ENCODE assay signal across 7 mouse cellular contexts in the genomic region with DNA sequence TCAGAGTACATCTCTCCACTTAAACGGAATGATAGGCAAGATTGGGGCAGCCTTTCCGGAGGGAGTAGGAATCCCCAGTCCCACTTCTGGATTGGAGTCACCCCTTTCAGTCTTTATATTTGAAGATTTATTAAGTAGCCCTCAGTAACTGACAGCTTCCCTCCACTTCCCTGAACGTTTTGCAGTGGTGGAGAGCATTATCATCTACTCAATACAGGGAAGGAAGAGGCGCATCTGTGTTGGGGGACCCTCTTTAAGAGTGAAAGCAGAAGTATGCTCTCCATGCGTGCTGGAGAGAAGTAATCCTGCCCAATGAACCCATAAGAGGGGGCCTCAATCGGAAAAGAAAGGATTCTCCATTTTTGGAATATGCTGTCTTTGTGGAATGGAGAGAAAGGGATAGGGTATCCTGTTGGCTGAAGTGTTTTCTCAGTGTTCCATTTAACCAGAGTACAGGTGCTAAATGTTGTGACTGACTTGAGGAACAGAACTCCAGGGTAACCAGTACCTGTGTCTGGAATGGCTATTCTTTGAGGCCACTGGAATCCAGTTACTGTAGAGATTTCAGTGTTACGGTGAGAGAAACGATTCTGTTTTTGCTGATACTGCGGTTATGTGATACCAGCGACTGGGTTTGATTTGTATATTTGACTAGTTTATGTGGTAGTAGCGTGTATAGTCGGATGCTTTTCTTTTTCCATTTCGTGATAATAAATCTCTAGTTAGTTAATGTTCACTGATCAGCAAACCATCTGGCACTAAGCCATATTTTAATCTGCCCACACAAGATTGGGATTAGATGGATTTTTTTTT. TPM values are rescaled to one million over a fixed set of nuclear protein-coding genes. Genes with fewer than 3 reads are reported as not detected.
DNase-seq lines count a peak whose midpoint lies in the region; ATAC-seq and TF ChIP-seq lines count a peak whose summit lies in the region.

No protein-coding gene starts in this region.

- H3K4me1 ChIP-seq in lung, postnatal 0 days (ENCODE audit: insufficient read depth, low read depth, low read length), result peaks cover 5% of the 10 kb centered on the region; the same call in 1 of the 2 replicates
- peaks cover 31% of the 10 kb centered on the region for H3K4me1 ChIP-seq in limb, embryonic 13.5 days
- H3K4me1 ChIP-seq in neural tube, embryonic 13.5 days (replicated peaks), result peaks cover 29% of the 10 kb centered on the region

- H3K9me3 ChIP-seq in lung, postnatal 0 days (ENCODE audit: low read length), result no peaks in the 10 kb centered on the region
- no peaks in the 10 kb centered on the region for H3K9me3 ChIP-seq in limb, embryonic 13.5 days
- no peaks in the 10 kb centered on the region for H3K9me3 ChIP-seq in neural tube, embryonic 13.5 days

- no peak for ATAC-seq in lung, postnatal 0 days
- no peak for ATAC-seq in limb, embryonic 13.5 days (ENCODE audit: low FRiP score, low read depth)
- no peak for ATAC-seq in neural tube, embryonic 13.5 days (ENCODE audit: low read depth)

- TF ChIP-seq POLR2A in brain, embryonic 14.5 days (IDR thresholded peaks at IDR 0.05; ENCODE audit: borderline replicate concordance, extremely low read depth, insufficient read depth, insufficient read length, poor library complexity, severe bottlenecking), result no peak

- TF ChIP-seq CTCF in lung, postnatal 0 days (IDR thresholded peaks at IDR 0.05), result no peak
- no peak for TF ChIP-seq CTCF in brain, embryonic 14.5 days (IDR thresholded peaks at IDR 0.05; ENCODE audit: borderline replicate concordance, extremely low read depth, insufficient read depth, insufficient read length)

- H3K27ac ChIP-seq in lung, postnatal 0 days (ENCODE audit: low read length), result peak overlapping the region; percentile 95
- H3K27ac ChIP-seq in limb, embryonic 13.5 days, result peak overlapping the region; percentile 88
- peak overlapping the region; percentile 93 for H3K27ac ChIP-seq in neural tube, embryonic 13.5 days (replicated peaks)

- no peaks in the 10 kb centered on the region for H3K27me3 ChIP-seq in lung, postnatal 0 days (replicated peaks; ENCODE audit: insufficient read depth, low read length)
- no peaks in the 10 kb centered on the region for H3K27me3 ChIP-seq in limb, embryonic 13.5 days
- no peaks in the 10 kb centered on the region for H3K27me3 ChIP-seq in neural tube, embryonic 13.5 days

- whole genome bisulfite sequencing in lung, postnatal 0 days, result 3% methylated on average over 13 of the region's 13 CpGs
- WGBS in limb, embryonic 13.5 days, result 5% methylated on average over 13 of the region's 13 CpGs
- WGBS in neural tube, embryonic 13.5 days, result 6% methylated on average over 13 of the region's 13 CpGs

- peak overlapping the region; percentile 92 for H3K4me3 ChIP-seq in lung, postnatal 0 days (ENCODE audit: low read depth, low read length)
- H3K4me3 ChIP-seq in limb, embryonic 13.5 days, result peak overlapping the region; percentile 86
- H3K4me3 ChIP-seq in neural tube, embryonic 13.5 days, result peak overlapping the region; percentile 85

- DNase-seq in lung, postnatal 0 days (ENCODE audit: low spot score), result peak; percentile 48
- DNase-seq in lung, postnatal 25 days (ENCODE audit: low spot score), result no peak
- peak; percentile 49 for DNase-seq in brain, embryonic 14.5 days (ENCODE audit: low read depth)
- peak; percentile 30 for DNase-seq in heart, adult 8-10 months (ENCODE audit: low spot score)
- no peak for DNase-seq in frontal cortex, adult 2 months (ENCODE audit: extremely low spot score in 1 of 2, low spot score in 1 of 2)

- H3K36me3 ChIP-seq in lung, postnatal 0 days (ENCODE audit: insufficient read depth, low read length), result no peaks in the 10 kb centered on the region
- no peaks in the 10 kb centered on the region for H3K36me3 ChIP-seq in limb, embryonic 13.5 days
- no peaks in the 10 kb centered on the region for H3K36me3 ChIP-seq in neural tube, embryonic 13.5 days

- TF ChIP-seq EP300 in lung, postnatal 0 days (IDR thresholded peaks at IDR 0.05), result no peak

- H3K9ac ChIP-seq in lung, postnatal 0 days (replicated peaks; ENCODE audit: low read depth), result peak overlapping the region; percentile 75
- peak overlapping the region; percentile 96 for H3K9ac ChIP-seq in limb, embryonic 13.5 days
- peak overlapping the region; percentile 97 for H3K9ac ChIP-seq in neural tube, embryonic 13.5 days

- peak overlapping the region; percentile 85 for H3K4me2 ChIP-seq in lung, postnatal 0 days (replicated peaks; ENCODE audit: low read depth, low read length)
- peak overlapping the region; percentile 81 for H3K4me2 ChIP-seq in limb, embryonic 13.5 days (replicated peaks)
- peak overlapping the region; percentile 90 for H3K4me2 ChIP-seq in neural tube, embryonic 13.5 days

RNA-seq across cellular contexts. Expression of a gene that starts 1.1 kb away (rescaled TPM):
- polyA plus RNA-seq in lung, postnatal 0 days (2015; fragmentation: Nextera tagmentation; extraction: Ambion mirVana), result 13.4 and 15.8 TPM in 2 replicates
- 49.9 and 56.1 TPM in 2 replicates for polyA plus RNA-seq in brain, embryonic 14.5 days (2012; rRNA removed)
- 1 to 10 TPM; 3.3 to 5.0 (median 4.0) TPM for total RNA-seq in heart, adult 8-10 months (2022)
- 42.1 and 46.8 TPM in 2 replicates for polyA plus RNA-seq in limb, embryonic 13.5 days (2015; fragmentation: Nextera tagmentation; extraction: Ambion mirVana)
- 31.6 and 37.6 TPM in 2 replicates for polyA plus RNA-seq in neural tube, embryonic 13.5 days (2015; fragmentation: Nextera tagmentation; extraction: Ambion mirVana)
- polyA plus RNA-seq in frontal cortex, adult 2 months (2012; rRNA removed), result 24.6 and 26.0 TPM in 2 replicates

Comparison
In these comparisons a context has a peak if more than half of its experiments do, and no peak if none do; other contexts are left out.
1. DNase-seq: peak in lung, postnatal 0 days (single experiment), brain, embryonic 14.5 days (single experiment) and heart, adult 8-10 months (single experiment); none in lung, postnatal 25 days (single experiment) and frontal cortex, adult 2 months (0 of 2).
2. Peak in every context shown above with its lines, with median percentiles within 50 percentile points of each other: H3K27ac ChIP-seq, H3K4me2 ChIP-seq, H3K4me3 ChIP-seq and H3K9ac ChIP-seq.